Mouse (Mus musculus) adrenal gland (tissue): ENCODE measurements at regions not wholly inside any gene's neighbourhood (a gene's known extent, or its start where the extent isn't known, plus 50 kb on each side); places are given as distances from the start of the nearest gene placed in this dataset.

ENCODE experiments used
- intact Hi-C: fragments of 180-260 bp; cut with DNase I; formaldehyde crosslinking; loops from one replicate; pipeline ENCODE4 v1.15.1; 2025

DNA sequence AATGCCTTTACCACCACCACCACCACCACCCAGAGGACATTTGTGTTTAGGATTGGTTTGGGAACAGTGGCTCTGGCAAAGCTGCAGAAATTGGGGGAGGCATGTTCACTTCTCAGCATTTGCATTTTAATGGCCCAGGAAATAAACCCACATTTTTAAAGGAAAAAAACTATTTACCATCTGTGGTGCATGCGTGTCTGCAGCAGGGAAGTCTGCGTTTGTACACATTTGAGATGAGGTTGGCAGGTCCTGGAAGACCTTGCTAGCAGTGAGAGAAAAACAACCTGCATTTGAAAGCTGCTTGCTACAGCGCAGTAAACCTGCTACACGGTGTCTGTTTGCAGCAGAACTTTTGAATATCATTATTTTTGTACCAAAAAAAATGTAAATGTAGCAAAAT, 100.1 kb upstream of the Nampt start:
- intact Hi-C loops: no loop called here

DNA sequence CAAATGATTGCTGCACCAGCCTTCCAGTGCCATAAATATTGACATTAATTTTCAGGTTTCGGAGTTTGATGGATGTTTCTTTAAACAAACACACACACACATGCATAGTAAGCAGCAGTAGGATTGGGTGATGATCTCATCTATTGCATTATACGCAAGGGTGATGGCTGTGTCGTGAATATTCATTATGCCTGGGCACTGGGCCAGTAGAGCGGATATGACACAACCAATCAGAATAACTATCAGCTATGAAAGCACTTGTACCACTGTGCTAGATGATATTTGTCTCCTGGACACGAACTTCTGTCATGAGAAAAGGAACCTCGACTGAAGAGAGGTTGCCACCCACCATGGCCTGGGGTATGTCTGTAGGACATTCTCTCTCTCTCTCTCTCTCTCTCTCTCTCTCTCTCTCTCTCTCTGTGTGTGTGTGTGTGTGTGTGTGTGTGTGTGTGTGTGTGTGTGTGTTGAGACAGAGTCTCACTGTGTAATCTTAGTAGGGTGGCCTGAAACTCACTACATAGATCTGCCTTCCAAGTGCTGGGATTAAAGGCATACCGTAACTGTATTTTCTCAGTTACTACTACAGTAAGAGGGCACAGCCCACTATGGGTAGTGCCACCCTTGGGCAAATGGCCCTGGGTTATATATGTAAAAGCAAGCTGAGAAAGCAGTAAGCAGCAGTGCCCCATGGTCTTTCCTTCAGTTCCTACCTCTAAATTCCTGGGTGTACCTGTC, 94.7 kb upstream of the Nampt start:
- intact Hi-C loops: no loop called here

DNA sequence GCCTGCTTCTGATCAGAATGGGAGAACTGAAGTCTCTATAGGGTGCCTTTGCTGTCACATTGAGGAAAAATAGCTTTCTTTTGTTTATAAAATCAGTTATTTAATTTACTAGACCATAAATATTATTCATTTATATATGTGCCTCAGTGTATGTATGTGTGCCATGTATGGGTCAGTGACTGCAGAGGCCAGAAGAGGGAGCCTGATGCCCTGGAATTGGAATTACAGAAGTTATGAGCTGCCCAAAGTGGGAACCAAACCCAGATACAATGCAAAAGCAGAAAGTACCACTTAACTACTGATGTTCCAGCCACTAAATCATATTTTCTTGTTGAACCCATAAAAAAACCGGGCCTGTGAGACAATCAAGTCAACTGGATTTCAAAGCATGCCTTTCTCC, 91.8 kb upstream of the Nampt start:
- intact Hi-C loops: no loop called here

DNA sequence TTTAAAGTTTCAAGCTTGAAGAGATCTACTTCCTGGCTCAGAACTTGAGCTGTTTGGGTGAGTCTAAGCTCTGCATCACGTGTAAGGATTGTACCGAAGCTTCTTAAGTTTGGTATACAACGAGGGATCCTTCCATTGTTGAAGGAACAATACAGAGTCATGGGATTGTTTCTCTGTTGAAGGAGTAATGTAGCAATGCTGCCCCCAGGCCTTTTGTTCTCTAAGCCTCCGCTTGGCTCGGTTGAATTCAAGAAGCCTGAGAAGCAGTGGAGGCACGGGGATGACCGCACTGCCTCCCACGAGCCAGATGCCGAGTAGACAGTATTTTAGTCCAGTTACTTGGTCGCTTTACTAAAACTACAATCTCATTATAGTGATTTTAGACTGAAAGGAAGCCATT, 90.9 kb upstream of the Nampt start:
- intact Hi-C loops: no loop called here

DNA sequence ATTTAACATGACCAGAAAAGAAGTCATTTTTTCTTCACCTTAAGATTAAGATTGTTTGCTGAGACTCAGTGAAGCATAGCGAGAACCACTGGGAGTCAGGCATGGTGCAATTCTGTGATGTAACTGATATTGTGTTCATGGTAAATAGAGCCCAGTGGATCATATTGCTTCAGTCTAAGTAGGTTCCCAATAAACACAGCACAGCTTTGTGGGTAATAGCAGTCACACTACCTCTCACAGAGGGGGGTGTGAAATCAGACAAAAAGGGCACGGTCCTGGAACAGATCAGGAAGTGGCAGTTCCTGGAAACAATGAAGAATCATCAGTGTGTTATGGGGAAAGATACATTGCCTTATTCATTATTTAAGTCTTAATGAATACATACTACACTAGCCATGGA, 84.1 kb upstream of the Nampt start:
- intact Hi-C loops: no loop called here

DNA sequence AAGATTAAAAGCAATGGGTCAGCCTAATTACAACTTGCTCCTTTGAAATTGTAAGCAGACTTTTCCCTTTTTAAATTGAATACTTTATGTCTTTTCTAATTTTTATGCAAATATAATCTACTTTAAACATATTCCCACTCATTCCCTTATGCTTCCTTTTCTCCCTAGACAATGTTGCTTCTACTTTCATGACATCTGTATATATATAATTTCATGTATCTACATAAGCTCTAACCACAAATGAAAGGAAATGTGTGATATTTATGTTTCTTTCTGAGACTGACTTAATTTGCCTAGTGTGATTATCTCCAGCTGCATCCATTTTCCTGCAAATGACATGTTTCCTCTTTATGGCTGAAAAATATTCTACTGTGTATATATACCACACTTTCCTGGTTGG, 77.9 kb upstream of the Nampt start:
- intact Hi-C loops: no loop called here

DNA sequence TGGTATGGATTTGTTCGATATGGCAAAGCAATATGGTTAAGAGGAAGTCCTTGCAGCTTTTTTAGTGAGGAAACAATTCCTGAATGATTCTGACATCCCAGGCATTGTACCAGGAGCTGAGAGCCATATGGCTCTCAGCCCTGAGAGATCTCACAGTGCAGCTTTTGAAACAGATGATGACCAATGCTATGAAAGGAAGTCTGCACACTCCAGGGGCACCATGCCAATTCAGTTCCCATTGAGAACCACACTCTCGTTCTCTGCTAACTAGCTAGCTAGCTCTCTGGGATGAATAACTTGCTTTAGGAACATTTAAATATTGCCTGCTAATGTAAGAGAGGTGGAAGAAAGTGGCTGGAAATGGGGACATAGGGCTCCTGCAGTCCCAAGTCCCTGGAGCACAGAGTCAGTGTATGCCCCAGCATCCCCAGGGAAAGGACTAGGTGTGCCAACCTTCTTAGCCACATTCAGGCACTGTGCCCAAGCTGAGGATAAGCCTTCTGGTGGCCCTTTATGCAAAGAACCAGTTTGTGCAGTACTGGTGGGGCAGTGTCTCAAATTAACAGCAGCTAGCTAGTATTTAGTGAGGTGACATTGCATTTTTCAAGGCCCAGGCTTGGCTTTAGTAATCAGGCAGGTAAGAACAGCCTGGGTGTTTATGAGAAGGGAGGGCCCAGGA, 61.8 kb upstream of the Nampt start:
- intact Hi-C loops: no loop called here

DNA sequence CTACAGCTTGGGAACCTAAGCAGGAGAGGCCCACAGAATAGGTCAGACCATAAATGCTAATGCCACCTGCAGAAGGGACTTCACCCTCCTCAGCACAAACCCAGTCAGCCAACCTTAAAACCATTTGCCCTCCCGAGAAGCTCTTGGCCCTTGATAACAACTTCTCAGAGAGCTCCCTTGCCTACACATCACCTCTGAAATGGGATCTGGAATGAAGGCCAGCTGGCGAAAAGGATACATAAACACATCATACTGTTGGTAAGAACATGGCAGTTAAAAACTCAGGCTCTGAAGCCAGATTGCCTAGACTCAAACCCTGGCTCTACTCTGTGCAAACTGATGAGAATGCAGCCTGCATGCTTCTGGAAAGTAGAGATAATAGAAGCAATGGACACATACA, 61.2 kb upstream of the Nampt start:
- intact Hi-C loops: no loop called here

DNA sequence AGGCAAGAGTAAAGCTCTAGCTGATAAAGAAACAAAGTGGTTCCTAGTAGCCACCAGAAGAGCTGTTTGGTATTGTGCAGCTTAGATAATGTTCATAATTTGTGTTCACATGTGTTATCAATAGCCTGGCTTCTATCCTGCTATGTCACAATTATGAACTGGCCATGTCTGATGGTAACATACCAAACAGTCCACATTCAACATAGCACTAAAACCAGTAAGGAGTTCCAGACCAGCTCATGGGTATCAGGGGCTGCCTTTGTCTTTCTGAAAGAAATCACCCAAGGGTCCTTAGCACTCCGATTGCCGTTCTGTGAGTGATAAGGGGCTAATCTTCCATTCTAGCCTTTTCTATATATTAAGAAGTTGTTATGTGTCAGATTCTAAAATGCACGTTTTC, 58.7 kb upstream of the Nampt start:
- intact Hi-C loops: no loop called here

DNA sequence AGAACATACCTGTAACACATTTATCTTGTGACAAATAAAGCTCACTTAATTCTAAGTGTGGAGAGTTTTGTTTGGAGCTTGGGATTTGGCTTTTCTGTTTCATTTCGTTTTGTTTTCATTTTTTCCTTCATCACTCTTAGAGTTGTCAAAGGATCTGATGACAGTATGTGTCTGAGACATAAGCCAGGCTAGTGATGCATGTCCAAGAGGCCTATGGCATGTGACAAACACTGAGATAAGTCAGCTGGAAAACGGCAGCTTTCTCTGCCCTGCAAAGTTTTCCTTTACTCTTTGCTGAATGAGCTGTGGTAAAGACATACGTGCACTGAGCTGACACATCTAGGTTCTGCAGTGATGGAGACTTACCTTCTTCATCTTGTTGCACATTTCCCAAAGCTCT, 58.3 kb upstream of the Nampt start:
- intact Hi-C loops: no loop called here

DNA sequence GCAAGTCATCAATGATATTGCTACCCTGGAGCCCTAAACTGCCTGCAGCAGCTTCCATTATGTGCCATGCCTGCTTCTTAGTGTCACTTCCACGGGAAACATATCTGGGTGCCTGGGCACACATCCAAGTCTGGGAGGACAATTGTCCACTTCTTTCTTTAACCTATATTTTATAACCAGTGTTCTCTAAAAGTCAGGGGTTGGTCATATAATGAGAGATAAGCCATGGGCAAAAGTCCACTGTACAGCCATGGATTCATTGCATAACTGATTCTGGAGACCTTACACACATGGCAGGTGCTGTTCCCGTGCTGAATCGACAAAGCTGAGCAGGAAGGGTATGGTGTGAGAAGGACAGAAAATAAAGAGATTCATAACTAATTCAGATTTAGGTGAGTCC, 55.1 kb upstream of the Nampt start:
- intact Hi-C loops: no loop called here

DNA sequence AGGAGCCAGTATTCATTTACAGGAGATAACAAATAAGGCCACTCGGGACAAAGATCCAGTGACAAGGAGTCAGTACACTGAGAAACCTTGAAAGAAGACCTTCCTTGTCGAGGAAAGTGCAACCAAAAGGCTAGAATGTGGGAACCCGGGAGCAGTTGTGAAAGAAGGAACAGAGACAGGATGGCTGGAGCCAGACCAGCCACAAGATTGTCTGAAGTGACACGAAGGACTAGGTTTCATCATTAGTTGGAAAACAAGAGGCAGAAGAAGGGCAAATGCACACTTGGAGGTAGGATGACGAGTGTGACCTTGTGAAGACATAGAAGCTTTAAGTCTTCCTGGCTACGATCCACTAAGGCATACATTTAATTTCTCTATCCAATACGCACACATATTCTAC, 54.6 kb upstream of the Nampt start:
- intact Hi-C loops: no loop called here

DNA sequence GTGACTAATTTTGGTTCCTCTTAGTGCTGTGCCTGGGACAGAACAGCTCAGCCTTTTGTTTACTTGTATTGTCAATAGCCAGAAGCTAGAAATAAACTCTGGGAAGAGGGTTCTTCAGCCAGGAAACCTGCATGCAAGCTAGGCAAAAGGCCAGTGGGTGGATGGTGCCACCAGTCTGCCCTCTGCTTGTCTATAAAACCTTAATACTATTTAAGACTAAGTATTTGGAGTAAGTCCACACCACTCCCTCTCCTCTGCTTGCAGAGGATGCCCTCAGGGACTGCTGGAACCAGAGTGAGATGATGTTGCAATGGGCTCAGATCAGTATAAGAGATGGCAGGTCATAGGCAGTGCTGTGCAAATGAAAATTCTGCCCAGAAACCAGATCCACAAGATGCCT, 53.5 kb upstream of the Nampt start:
- intact Hi-C loops: no loop called here

DNA sequence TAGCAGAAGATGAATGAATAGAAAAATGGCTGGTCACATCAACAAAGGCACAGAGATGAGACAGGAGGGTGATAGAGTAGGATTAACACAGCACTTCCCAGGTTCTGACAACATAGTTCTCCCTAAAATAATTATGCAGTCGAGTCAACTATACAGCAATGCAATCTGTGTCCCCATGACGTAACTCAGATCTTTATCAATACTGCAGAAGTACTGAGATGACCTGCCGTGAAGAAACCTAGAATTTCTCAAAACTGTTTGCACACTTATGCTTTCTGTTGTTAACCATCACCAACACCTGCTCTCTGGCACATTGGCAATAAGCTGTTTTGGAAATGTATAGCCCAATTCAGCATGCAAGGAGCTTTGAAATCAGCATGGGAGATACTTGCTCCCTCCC, 52.8 kb upstream of the Nampt start:
- intact Hi-C loops: no loop called here

DNA sequence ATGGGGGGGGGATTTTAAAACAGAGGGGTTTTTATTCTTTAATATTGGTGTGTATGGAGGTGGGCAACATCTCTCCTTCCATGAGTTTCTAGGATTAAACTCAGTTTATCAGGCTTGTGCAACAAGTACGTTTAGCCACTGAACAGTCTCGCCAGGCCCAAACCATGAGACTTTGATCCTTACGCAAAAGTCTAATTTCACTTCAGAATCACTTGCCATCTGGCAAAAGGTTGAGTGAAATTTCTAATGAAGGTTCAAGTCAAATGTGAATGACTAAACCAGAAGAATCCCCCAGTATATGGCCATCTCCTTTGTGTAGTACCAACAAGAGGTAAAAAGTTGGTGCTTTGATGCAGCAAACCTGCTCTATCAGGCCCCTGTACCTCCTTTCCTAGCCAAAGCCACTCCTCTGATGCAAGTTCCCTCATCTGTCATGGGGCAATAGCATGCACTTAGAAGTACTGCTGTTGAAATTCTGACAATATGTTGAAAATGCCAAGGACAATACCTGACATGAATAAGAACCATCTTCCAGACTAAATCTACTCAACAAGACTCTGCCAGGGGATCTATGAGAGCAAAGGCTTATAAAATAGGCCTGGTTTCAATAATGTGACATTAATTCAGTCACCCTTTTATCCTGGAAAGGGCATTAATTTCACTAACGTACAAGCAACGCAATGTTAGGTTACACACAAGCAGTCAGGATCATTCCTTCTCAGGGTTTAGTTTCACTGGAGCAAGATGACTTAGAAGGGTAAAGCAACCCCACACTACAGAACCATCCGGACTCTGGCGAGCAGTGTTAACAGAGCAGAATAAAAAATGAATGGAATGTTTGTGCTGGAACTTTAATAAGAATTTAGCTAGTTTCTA, 51.9 kb upstream of the Nampt start:
- intact Hi-C loops: no loop called here

DNA sequence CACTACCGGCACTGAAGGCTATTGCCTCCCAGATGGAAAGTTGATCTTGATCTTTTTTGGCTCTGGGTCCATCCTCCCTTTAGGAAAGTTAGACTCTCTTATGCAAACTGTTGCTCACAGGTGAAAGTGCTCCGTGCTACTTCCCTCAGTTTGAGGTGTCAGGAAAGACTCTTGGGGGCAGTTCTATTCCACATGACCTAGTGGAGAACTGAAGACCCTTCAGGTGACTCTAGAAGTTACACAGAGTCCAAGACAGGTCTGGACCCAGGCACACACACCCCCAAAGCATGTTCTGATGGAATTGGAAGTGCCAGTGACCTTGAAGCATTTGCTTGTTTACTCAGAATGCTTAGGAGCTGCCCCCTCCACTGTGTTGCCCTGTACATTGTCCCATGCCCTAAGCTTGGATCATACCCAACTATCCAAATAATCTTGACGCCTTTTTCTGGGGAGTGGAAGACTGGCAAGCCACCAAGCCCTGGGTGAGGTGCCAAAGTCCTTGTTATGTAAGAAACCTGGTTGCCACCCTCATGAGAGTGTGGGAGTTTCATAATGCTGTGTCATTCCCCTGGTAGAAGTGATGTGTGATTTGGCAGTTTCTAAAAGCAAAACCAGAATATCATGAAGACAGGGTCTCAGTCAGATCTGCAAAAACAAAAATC, 51.1 kb upstream of the Nampt start:
- intact Hi-C loops: no loop called here

DNA sequence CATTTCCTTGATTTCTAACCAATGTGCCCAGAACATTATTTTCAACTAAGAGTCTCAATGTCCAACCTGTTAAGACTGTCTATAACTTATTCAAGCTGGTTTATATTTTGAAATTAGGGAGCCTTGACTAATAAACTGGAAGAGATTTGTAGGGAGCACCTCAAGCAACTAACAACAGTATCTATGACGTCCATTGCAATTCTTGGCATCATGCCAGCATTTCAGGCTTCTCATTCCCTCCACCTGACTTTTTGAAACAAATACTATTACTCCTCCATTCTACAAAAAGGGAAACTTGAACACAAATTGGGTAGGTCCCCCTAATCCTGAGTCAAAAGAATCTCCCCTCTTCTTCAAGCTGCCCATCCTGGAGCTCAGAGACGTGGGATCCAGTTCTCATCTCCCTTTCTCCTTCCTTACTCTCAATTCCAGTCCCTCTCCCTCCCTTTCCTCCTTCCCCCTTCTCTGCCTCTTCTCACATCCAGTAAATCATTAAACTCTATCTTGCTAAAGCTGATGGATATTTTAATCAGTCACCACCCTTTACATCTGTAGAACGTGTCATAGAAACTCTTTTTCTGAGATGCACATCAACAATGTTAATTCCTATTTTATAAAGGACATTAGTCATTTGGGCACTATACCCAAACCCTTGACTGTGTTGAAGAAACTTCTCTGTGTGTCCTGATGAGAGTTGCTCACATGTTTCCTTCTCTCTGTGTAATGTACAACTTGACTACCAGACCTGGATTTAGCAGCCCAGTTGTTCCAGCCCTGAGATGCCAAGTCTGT, 50.4 kb upstream of the Nampt start:
- intact Hi-C loops: no loop called here
